ENCODE assay signal across 12 mouse cellular contexts in genomic region chr16:36784146-36784545, GRCm38 (mm10). TPM values are rescaled to one million over a fixed set of nuclear protein-coding genes. Genes with fewer than 3 reads are reported as not detected.
A peak's percentile ranks its signal among the peaks of the same experiment; 100 is the strongest.
DNase-seq lines count a peak whose midpoint lies in the region; ATAC-seq and TF ChIP-seq lines count a peak whose summit lies in the region.
"Had no signal": no experiment of that assay in that cellular context is flagged by ENCODE, and none has a peak within 500 bp of the region (broad histone marks: within the 10 kb centered on the region; RNA-seq: fewer than 3 reads in every experiment).

No protein-coding gene starts in this region.

- 86% methylated on average over 2 of the region's 2 CpGs for WGBS in heart, embryonic 13.5 days
- WGBS in intestine, postnatal 0 days: 88% methylated on average over 2 of the region's 2 CpGs

- no peak overlapping the region for H3K27ac ChIP-seq in heart, embryonic 13.5 days (replicated peaks)
- peak overlapping the region; percentile 86 for H3K27ac ChIP-seq in layer of hippocampus, adult 2 months
- H3K27ac ChIP-seq in intestine, postnatal 0 days (ENCODE audit: low read depth, low read length): no peak overlapping the region
- H3K27ac ChIP-seq in gastrocnemius, adult 2 months: no peak overlapping the region
- H3K27ac ChIP-seq: liver, embryonic 14.5 days had no signal

- no peaks in the 10 kb centered on the region for H3K9me3 ChIP-seq in heart, embryonic 13.5 days
- H3K9me3 ChIP-seq in intestine, postnatal 0 days (ENCODE audit: control insufficient read depth): no peaks in the 10 kb centered on the region

- H3K36me3 ChIP-seq in heart, embryonic 13.5 days: no peaks in the 10 kb centered on the region
- no peaks in the 10 kb centered on the region for H3K36me3 ChIP-seq in intestine, postnatal 0 days (ENCODE audit: control insufficient read depth, insufficient read depth)

- no peak for TF ChIP-seq CTCF in layer of hippocampus, adult 2 months (conservative IDR thresholded peaks at IDR 0.05)
- TF ChIP-seq CTCF in intestine, postnatal 0 days (IDR thresholded peaks at IDR 0.05; ENCODE audit: low read depth): no peak
- no peak for TF ChIP-seq CTCF in gastrocnemius, adult 2 months (IDR thresholded peaks at IDR 0.05)

- no peak for DNase-seq in heart, adult 9 months (ENCODE audit: low spot score in 2 of 2)
- no peak for DNase-seq in layer of hippocampus, adult 2 months (ENCODE audit: low spot score in 2 of 2)
- no peak for DNase-seq in layer of hippocampus, postnatal 25 days (ENCODE audit: extremely low spot score in 1 of 2, low spot score in 1 of 2)
- peak; percentile 6 for DNase-seq in brain, embryonic 18.5 days (ENCODE audit: low read depth, low spot score)
- no peak for DNase-seq in gastrocnemius, adult 2 months
- no peak for DNase-seq in gastrocnemius, postnatal 25 days
- DNase-seq: adrenal gland, adult 8-10 months had no signal

- H3K4me3 ChIP-seq in heart, embryonic 13.5 days: peak overlapping the region; percentile 1; the same call in 1 of the 2 replicates
- H3K4me3 ChIP-seq in layer of hippocampus, adult 2 months: peak overlapping the region; percentile 50
- peak overlapping the region; percentile 1; the same call in 1 of the 2 replicates for H3K4me3 ChIP-seq in intestine, postnatal 0 days (ENCODE audit: low read depth, low read length)
- no peak overlapping the region; the same call in 1 of the 2 replicates for H3K4me3 ChIP-seq in gastrocnemius, adult 2 months

- 0 out of 2 replicates have a peak, but pooled peaks cover 3% of the 10 kb centered on the region for H3K4me1 ChIP-seq in heart, embryonic 13.5 days
- H3K4me1 ChIP-seq in intestine, postnatal 0 days (replicated peaks; ENCODE audit: control insufficient read depth, insufficient read depth, low read length): no peaks in the 10 kb centered on the region

- no peak overlapping the region for H3K9ac ChIP-seq in heart, embryonic 13.5 days
- H3K9ac ChIP-seq in intestine, postnatal 0 days (ENCODE audit: low read depth, low read length): no peak overlapping the region
- H3K9ac ChIP-seq: liver, embryonic 14.5 days had no signal

- ATAC-seq in heart, embryonic 13.5 days (ENCODE audit: extremely low read depth, insufficient number of reproducible peaks, low FRiP score, low TSS enrichment): no peak
- no peak for ATAC-seq in intestine, postnatal 0 days
- ATAC-seq: inflammation-experienced regulatory T-cells, adult 6 months had no signal

- peak overlapping the region; percentile 25 for H3K4me2 ChIP-seq in heart, embryonic 13.5 days
- peak overlapping the region; percentile 50 for H3K4me2 ChIP-seq in intestine, postnatal 0 days (replicated peaks; ENCODE audit: low read depth)

- no peaks in the 10 kb centered on the region for H3K27me3 ChIP-seq in heart, embryonic 13.5 days (replicated peaks)
- no peaks in the 10 kb centered on the region for H3K27me3 ChIP-seq in intestine, postnatal 0 days (replicated peaks; ENCODE audit: control insufficient read depth, insufficient read depth, low read length)

- intact Hi-C loops in gastrocnemius, adult 2 months (cut with DNase I): no loop called here

RNA-seq across cellular contexts. Expression of gene Slc15a2, which starts 0.6 kb away (rescaled TPM):
- 1.4 and 2.0 TPM in 2 replicates for polyA plus RNA-seq in heart, embryonic 13.5 days (2015; fragmentation: Nextera tagmentation; extraction: Ambion mirVana)
- total RNA-seq in layer of hippocampus, adult 2 months (2021): 10 to 100 TPM; 40.0 to 46.5 TPM
- total RNA-seq in layer of hippocampus, postnatal 25 days (2021): 10 to 100 TPM; 35.1 to 39.8 TPM
- 7.3 and 12.9 TPM in 2 replicates for polyA plus RNA-seq in intestine, postnatal 0 days (2015; fragmentation: Nextera tagmentation; extraction: Ambion mirVana)
- total RNA-seq in gastrocnemius, adult 2 months (2021): 1 to 10 TPM; 2.3 to 3.8 TPM
- total RNA-seq in gastrocnemius, postnatal 25 days (2021): under 1 TPM; 0.51 to 0.83 TPM
- polyA plus RNA-seq: C2C12 had no signal

RNA-seq across cellular contexts. Expression of gene Iqcb1, which starts 44.0 kb away (rescaled TPM):
- 28.4 and 28.9 TPM in 2 replicates for polyA plus RNA-seq in heart, embryonic 13.5 days (2015; fragmentation: Nextera tagmentation; extraction: Ambion mirVana)
- total RNA-seq in layer of hippocampus, adult 2 months (2021): 10 to 100 TPM; 41.1 to 46.2 TPM
- 10 to 100 TPM; 35.8 to 37.6 TPM for total RNA-seq in layer of hippocampus, postnatal 25 days (2021)
- 7.6 and 7.8 TPM in 2 replicates for polyA plus RNA-seq in intestine, postnatal 0 days (2015; fragmentation: Nextera tagmentation; extraction: Ambion mirVana)
- total RNA-seq in gastrocnemius, adult 2 months (2021): 1 to 10 TPM; 5.8 to 5.9 TPM
- 1 to 10 TPM; 4.7 TPM for total RNA-seq in gastrocnemius, postnatal 25 days (2021)

Comparison
In these comparisons a context has a peak if more than half of its experiments do, and no peak if none do; other contexts are left out.
1. RNA of gene Slc15a2, which starts 0.6 kb away (total RNA-seq): 40.0 to 46.5 TPM in layer of hippocampus, adult 2 months and 35.1 to 39.8 TPM in layer of hippocampus, postnatal 25 days; 2.3 to 3.8 TPM in gastrocnemius, adult 2 months and 0.51 to 0.83 TPM in gastrocnemius, postnatal 25 days; every median in the first group is over 4 times any median in the second.
2. RNA of gene Iqcb1, which starts 44.0 kb away (total RNA-seq): 41.1 to 46.2 TPM in layer of hippocampus, adult 2 months and 35.8 to 37.6 TPM in layer of hippocampus, postnatal 25 days; 5.8 to 5.9 TPM in gastrocnemius, adult 2 months and 4.7 TPM in gastrocnemius, postnatal 25 days; every median in the first group is over 4 times any median in the second.